Mouse (Mus musculus) bone marrow macrophage, adult 2 months (primary cell): ENCODE results near the gene Gm49721. TPM values are rescaled to one million over a fixed set of nuclear protein-coding genes. Genes with fewer than 3 reads are reported as not detected.

ENCODE experiments used
- polyA plus RNA-seq: library from polyadenylated mRNA; stranded (reverse); fragments of >200 nt; gene quantifications from 2 replicates; pipeline ENCODE4 v1.2.4, GENCODE M21; 2012; ENCODE audit not compliant: missing spikeins, insufficient read depth, insufficient read length

Gene Gm49721
- polyA plus RNA-seq, 1 experiment: not detected

Other genes starting within 250 kb of the Gm49721 start
- 19.4 and 19.9 TPM in 2 replicates for gene Ezr, start 196.1 kb upstream of the Gm49721 start, polyA plus RNA-seq
- gene Rsph3b, start 30.2 kb upstream of the Gm49721 start, polyA plus RNA-seq: 30.2 and 38.5 TPM in 2 replicates
- gene Tagap1, start 17.7 kb upstream of the Gm49721 start, polyA plus RNA-seq: 12.8 and 18.6 TPM in 2 replicates
- 414 and 421 TPM in 2 replicates for gene Rnaset2b, start 8.3 kb upstream of the Gm49721 start, polyA plus RNA-seq
- not detected in 2 replicates for gene Gm1604a, start 46.7 kb downstream of the Gm49721 start, polyA plus RNA-seq
- gene Rps6ka2, start 191.2 kb downstream of the Gm49721 start, polyA plus RNA-seq: 3.3 and 4.0 TPM in 2 replicates